Mouse (Mus musculus) stomach, postnatal 0 days (tissue): ENCODE data around the gene Btg3. TPM values are rescaled to one million over a fixed set of nuclear protein-coding genes. Genes with fewer than 3 reads are reported as not detected.
"Not testable (repeated sequence)": the region's sequence is repeated elsewhere in the genome, so short reads cannot be mapped to it uniquely, and the experiment has no call there.

Source experiments
- ATAC-seq: fragments of 200-750 bp; cut with Nextera tagmentation; 2 replicates; pipeline ENCODE4 v1.8.0; 2017; ENCODE audit not compliant: low FRiP score, low TSS enrichment
- DNase-seq: peaks from one replicate; pipeline ENCODE4 v3.0.0-alpha.2; 2016; ENCODE audit warnings: low spot score
- H3K27ac ChIP-seq: fragments of 300-500 bp; sonication (generic); replicated peaks from 2 replicates; pipeline ENCODE4 v1.5.1; 2014; ENCODE audit warnings: mild to moderate bottlenecking, control low read depth
- H3K27me3 ChIP-seq: fragments of 300-500 bp; sonication (generic); 2 replicates; pipeline ENCODE4 v1.6.1; 2014; ENCODE audit warnings: low read length; ENCODE audit not compliant: control insufficient read depth, insufficient read depth
- H3K36me3 ChIP-seq: fragments of 300-500 bp; sonication (generic); 2 replicates; pipeline ENCODE4 v1.6.1; 2014; ENCODE audit warnings: low read length, mixed read lengths; ENCODE audit not compliant: control insufficient read depth, insufficient read depth
- H3K4me1 ChIP-seq: fragments of 300-500 bp; sonication (generic); replicated peaks from 2 replicates; pipeline ENCODE4 v1.6.1; 2014; ENCODE audit warnings: antibody characterized with exemption; ENCODE audit not compliant: control insufficient read depth, insufficient read depth
- H3K4me2 ChIP-seq: fragments of 300-500 bp; sonication (generic); replicated peaks from 2 replicates; pipeline ENCODE4 v1.6.1; 2014; ENCODE audit warnings: low read depth, mild to moderate bottlenecking, control low read depth, moderate library complexity
- H3K4me3 ChIP-seq: fragments of 300-500 bp; sonication (generic); 2 replicates; pipeline ENCODE4 v1.5.1; 2014; ENCODE audit warnings: low read depth, low read length, control low read depth
- H3K9ac ChIP-seq: fragments of 300-500 bp; sonication (generic); 2 replicates; pipeline ENCODE4 v1.6.1; 2014; ENCODE audit warnings: mild to moderate bottlenecking, low read length, control low read depth, mixed read lengths
- H3K9me3 ChIP-seq: fragments of 300-500 bp; sonication (generic); 2 replicates; pipeline ENCODE4 v1.6.1; 2016; ENCODE audit warnings: low read length; ENCODE audit not compliant: control insufficient read depth
- CTCF ChIP-seq: IDR thresholded peaks from 2 replicates; pipeline ENCODE4 v1.5.1; 2016; ENCODE audit warnings: antibody characterized with exemption, low read depth, mild to moderate bottlenecking, moderate library complexity
- EP300 ChIP-seq: optimal IDR thresholded peaks from 2 replicates; pipeline ENCODE3; 2016; ENCODE audit warnings: antibody characterized with exemption
- WGBS: fragments of 180-500 bp; shearing (Covaris S2); extraction: QIAGEN DNeasy Blood & Tissue Kit; methylation state at CpG from one replicate; pipeline ENCODE4 v1.1.7; 2014; 5-methylcytosine and 5-hydroxymethylcytosine counted together
- polyA plus RNA-seq: library from polyadenylated mRNA; unstranded; fragments of >200 nt; fragmentation: Nextera tagmentation; extraction: Ambion mirVana; gene quantifications from 2 replicates; pipeline ENCODE4 v1.2.1, GENCODE M21; 2015

The Btg3 gene
- polyA plus RNA-seq, 1 experiment from 2014 or later, result 53.5 TPM

DNA sequence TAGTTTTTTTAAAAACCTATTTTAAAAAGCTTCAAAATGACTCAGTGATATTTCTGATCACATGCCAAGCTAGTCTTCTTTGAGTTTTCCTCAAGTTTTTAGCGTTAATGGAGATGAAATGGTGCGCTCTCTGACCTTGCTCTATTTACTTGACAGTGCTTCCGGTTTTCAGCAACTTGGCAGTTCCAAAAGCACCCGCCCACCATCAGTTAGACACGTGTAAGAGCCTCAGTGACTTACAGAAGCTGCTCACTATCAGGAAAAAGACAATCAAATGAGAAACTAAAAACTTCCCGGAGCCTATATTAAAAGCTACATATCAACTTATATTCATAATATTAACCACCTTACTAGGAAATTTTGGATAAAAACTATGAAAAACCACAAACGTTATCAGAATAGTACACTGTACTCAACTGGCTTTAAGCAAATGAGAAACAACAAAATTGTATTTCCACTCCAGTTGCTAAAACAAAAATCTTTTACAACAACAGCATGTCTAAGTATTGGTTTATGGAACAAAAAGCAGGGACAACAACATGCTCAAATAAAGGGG is 5.4 kb downstream of the Btg3 start:
- 54% methylated on average over 7 of the region's 7 CpGs for WGBS
- Histone ChIP-seq H3K9ac (no peak overlapping the region), H3K4me2 (no peak overlapping the region), H3K27ac (no peak overlapping the region), H3K36me3 (0 out of 2 replicates have a peak, but pooled peaks cover 2% of the 10 kb centered on the region), H3K4me1 (no peaks in the 10 kb centered on the region), H3K27me3 (no peaks in the 10 kb centered on the region), H3K9me3 (no peaks in the 10 kb centered on the region), H3K4me3 (no peak overlapping the region)
- no peak for ATAC-seq
- TF ChIP-seq EP300 (no peak), CTCF (no peak)
- DNase-seq, result no peak

DNA sequence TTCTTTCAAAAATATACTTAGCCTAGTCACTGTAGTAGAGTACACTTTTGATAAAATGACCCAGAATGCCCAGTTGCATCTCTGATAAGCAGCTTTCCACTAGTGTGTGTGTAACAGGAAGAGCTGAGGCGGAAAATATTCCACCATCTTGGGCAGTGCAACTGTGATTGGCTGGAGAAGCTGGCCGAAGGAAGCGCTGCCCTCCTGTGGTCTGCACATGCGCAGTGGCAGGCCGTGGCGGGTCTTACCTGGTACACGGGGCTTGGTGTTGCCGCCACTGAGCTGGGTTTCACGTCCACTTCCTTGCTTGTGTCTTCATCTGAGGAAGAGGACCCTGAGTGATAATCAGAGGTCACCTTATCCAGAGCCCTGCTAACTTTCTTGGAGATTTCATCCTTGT is 12.4 kb downstream of the Btg3 start:
- WGBS, result 96% methylated on average over 9 of the region's 9 CpGs
- TF ChIP-seq CTCF, result peak; percentile 28; the same call in 1 of the 2 replicates
- not testable (repeated sequence) for H3K4me1 ChIP-seq, H3K4me2 ChIP-seq, ATAC-seq, H3K9ac ChIP-seq, H3K9me3 ChIP-seq, DNase-seq, H3K27ac ChIP-seq, H3K4me3 ChIP-seq, H3K27me3 ChIP-seq
- H3K36me3 ChIP-seq, result peaks cover 13% of the 10 kb centered on the region

DNA sequence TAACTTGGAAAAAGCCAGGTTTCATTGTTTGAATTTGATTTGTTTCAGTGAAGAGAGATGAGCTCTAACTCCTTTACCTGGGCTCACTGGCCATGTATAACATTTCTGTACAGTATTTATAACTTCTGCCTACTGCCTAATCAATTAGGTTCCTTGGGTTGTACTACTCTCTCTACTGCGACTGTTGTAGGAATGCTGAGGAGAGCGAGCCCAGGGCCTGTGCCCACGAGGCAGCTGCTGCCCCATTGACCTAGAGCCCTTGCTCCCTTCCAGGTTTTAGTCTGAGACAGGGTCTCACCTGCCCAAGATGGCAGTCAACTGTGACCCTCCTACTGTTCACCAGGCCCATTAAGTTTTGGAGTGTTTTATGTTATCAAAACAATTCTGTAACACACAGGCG is 15.5 kb downstream of the Btg3 start:
- TF ChIP-seq CTCF, result no peak
- TF ChIP-seq EP300, result no peak
- no peak overlapping the region for H3K9ac ChIP-seq
- ATAC-seq (no peak), DNase-seq (no peak)
- H3K27ac ChIP-seq, result no peak overlapping the region
- peaks cover 14% of the 10 kb centered on the region for H3K36me3 ChIP-seq
- no peak overlapping the region for H3K4me2 ChIP-seq
- no peaks in the 10 kb centered on the region for H3K27me3 ChIP-seq
- no peaks in the 10 kb centered on the region for H3K4me1 ChIP-seq
- no peak overlapping the region for H3K4me3 ChIP-seq
- WGBS, result 89% methylated on average over 4 of the region's 4 CpGs
- H3K9me3 ChIP-seq, result no peaks in the 10 kb centered on the region

DNA sequence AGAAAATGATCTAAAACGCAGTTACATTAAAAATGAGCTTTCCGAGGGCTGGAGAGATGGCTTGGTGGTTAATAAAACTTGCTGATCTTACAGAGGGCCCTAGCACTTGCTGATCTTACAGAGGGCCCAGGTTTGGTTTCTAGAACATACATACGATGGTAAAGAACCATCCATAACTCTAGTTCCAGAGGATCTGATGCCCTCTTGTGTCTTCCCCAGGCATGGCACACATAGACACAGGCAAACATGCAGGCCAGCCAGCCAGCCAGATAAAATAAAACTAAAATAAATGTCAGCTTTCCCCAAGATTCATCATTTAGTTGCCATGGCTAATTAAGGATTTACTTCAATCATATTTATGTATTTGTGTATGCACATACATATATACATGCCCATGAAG is 19.2 kb downstream of the Btg3 start:
- DNase-seq (no peak), ATAC-seq (no peak)
- H3K4me2 ChIP-seq, result no peak overlapping the region
- 95% methylated on average over 3 of the region's 3 CpGs for WGBS
- H3K9me3 ChIP-seq, result no peaks in the 10 kb centered on the region
- TF ChIP-seq EP300, result no peak
- TF ChIP-seq CTCF, result peak; percentile 68
- H3K9ac ChIP-seq, result no peak overlapping the region
- no peaks in the 10 kb centered on the region for H3K4me1 ChIP-seq
- H3K27ac ChIP-seq, result no peak overlapping the region
- peaks cover 9% of the 10 kb centered on the region for H3K36me3 ChIP-seq
- no peak overlapping the region for H3K4me3 ChIP-seq
- no peaks in the 10 kb centered on the region for H3K27me3 ChIP-seq

DNA sequence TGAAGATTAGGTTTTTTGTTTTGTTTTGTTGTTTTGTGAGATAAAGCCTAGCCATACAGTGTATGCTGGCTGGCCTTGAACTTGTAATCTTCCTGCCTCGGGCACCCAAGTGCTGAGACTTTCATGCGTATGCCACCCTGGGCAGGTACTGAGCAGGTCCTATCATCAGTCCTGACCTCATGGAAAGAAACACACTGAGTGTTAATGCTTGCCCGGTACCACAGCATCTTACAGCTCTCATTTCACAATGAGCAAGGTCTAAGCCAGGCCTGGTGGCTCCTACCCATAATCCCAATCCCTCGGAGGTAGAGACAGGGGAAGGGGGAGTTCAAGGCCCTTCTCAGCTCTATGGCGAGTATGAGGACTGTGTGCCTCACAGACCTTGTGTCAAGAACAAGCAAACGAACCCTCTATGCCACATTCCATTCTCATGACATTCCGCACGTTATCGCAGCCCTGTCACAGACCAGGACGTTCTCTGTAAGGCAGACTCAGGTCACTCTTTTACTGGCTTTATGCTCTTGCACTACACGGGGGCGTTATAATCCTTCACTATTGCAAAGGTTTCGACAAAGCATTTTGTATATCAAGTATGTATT is 29.6 kb downstream of the Btg3 start:
- TF ChIP-seq CTCF (no peak), EP300 (no peak)
- Histone ChIP-seq H3K27me3 (no peaks in the 10 kb centered on the region), H3K4me3 (no peak overlapping the region), H3K36me3 (peaks cover 2% of the 10 kb centered on the region; the same call in 1 of the 2 replicates), H3K9me3 (no peaks in the 10 kb centered on the region), H3K27ac (no peak overlapping the region), H3K4me1 (no peaks in the 10 kb centered on the region), H3K4me2 (no peak overlapping the region), H3K9ac (no peak overlapping the region)
- DNase-seq (peak; percentile 41), ATAC-seq (peak; percentile 82)
- 61% methylated on average over 13 of the region's 13 CpGs for WGBS

DNA sequence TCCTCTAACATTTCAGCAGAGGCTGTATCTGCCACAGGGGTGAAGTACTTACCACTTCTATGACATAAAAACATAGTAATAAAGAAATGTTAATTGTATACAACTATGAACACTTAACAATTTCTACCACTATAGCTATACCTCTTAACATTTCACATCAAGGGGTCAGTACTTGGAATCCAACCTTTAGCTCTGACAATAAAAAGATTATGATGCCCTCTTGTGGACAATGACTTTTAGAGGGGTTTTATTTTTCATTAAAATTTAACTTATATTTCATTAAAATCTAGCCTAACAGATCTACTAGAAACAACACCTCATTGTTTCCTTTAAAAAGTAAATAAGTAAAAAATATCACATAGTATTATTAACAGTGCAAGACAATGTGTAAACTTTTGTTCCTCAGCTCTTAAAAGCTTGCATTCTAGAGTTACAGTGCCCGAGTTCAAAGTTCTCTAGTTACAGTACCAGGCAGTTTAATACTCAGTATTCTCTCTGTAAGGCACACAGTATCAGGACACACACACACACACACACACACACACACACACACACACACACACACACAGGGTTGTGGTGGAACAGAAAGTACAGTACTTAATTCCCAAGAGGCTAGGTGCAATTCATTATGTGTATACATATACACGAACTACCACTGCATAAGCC is 30.2 kb downstream of the Btg3 start:
- Histone ChIP-seq H3K36me3 (peaks cover 2% of the 10 kb centered on the region; the same call in 1 of the 2 replicates), H3K9me3 (no peaks in the 10 kb centered on the region), H3K4me1 (no peaks in the 10 kb centered on the region), H3K9ac (no peak overlapping the region), H3K27me3 (no peaks in the 10 kb centered on the region), H3K27ac (no peak overlapping the region), H3K4me2 (no peak overlapping the region), H3K4me3 (no peak overlapping the region)
- ATAC-seq (peak; percentile 12; the same call in 1 of the 2 replicates), DNase-seq (no peak)
- WGBS, result 78% methylated on average over 2 of the region's 2 CpGs
- peak; percentile 56 for TF ChIP-seq CTCF
- TF ChIP-seq EP300, result no peak
